Mouse (Mus musculus) CH12.LX (cell line): ENCODE data around the gene Entr1.

Experiments used
- CHD2 ChIP-seq: IDR thresholded peaks from 2 replicates; pipeline ENCODE4 v1.6.1; 2011; ENCODE audit warnings: low read length, improper control_type of control experiment
- CTCF ChIP-seq, 2 experiments: IDR thresholded peaks in 1 of 2; conservative IDR thresholded peaks in 1 of 2; 2 replicates each; pipeline ENCODE4 v1.5.1; 2011 to 2012; ENCODE audit warnings: low read depth in 2 of 2, low read length in 2 of 2, improper control_type of control experiment in 1 of 2, inconsistent platforms in 1 of 2, mild to moderate bottlenecking in 1 of 2, moderate library complexity in 1 of 2
- EP300 ChIP-seq: IDR thresholded peaks from 2 replicates; pipeline ENCODE4 v1.6.1; 2011; ENCODE audit warnings: low read length, improper control_type of control experiment
- ETS1 ChIP-seq: conservative IDR thresholded peaks from 2 replicates; pipeline ENCODE4 v1.6.1; 2012; ENCODE audit warnings: low read depth, mild to moderate bottlenecking, inconsistent platforms, low read length, improper control_type of control experiment, moderate library complexity
- JUND ChIP-seq: conservative IDR thresholded peaks from 2 replicates; pipeline ENCODE4 v1.6.1; 2011; ENCODE audit warnings: low read depth, low read length, improper control_type of control experiment
- MAFK ChIP-seq: IDR thresholded peaks from 2 replicates; pipeline ENCODE4 v1.6.1; 2011; ENCODE audit warnings: low read length, improper control_type of control experiment; ENCODE audit not compliant: insufficient replicate concordance
- MXI1 ChIP-seq: IDR thresholded peaks from 2 replicates; pipeline ENCODE4 v1.6.1; 2011; ENCODE audit warnings: mild to moderate bottlenecking, low read depth, low read length, improper control_type of control experiment
- MYC ChIP-seq: IDR thresholded peaks from 2 replicates; pipeline ENCODE4 v1.6.1; 2011; ENCODE audit warnings: low read depth, mild to moderate bottlenecking, improper control_type of control experiment, low read length
- POLR2A ChIP-seq: IDR thresholded peaks from 2 replicates; pipeline ENCODE4 v1.6.1; 2011; ENCODE audit warnings: low read depth, mild to moderate bottlenecking, improper control_type of control experiment, low read length
- TCF12 ChIP-seq: IDR thresholded peaks from 2 replicates; pipeline ENCODE4 v1.6.1; 2014; ENCODE audit warnings: low read depth, mild to moderate bottlenecking, inconsistent platforms, low read length, improper control_type of control experiment
- UBTF ChIP-seq: IDR thresholded peaks from 2 replicates; pipeline ENCODE4 v1.6.1; 2012; ENCODE audit warnings: low read depth, mild to moderate bottlenecking, inconsistent platforms, low read length, improper control_type of control experiment, moderate library complexity
- USF2 ChIP-seq: conservative IDR thresholded peaks from 2 replicates; pipeline ENCODE4 v1.6.1; 2011; ENCODE audit warnings: low read depth, low read length, improper control_type of control experiment
- ZC3H11A ChIP-seq: IDR thresholded peaks from 2 replicates; pipeline ENCODE4 v1.6.1; 2012; ENCODE audit warnings: low read depth, mild to moderate bottlenecking, inconsistent platforms, low read length, improper control_type of control experiment

DNA sequence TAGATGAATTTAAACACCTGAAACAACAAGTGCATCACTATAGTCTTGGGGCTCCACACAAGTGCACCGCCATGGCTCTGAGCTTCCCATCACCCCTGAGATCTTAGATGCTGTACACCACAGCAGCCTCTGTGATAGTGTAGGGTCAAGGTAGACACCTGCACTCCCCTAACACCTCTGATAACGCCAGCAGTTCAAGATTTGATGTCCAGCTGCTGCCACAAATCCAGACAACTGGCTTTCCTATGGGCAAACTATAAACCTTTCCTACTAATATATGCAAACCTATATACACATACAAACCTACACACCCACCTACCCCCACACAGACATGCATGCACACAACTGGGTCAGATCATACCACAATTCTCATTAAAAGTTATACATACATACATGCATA is 35.4 kb upstream of the Entr1 start:
- TF ChIP-seq ETS1: no peak
- no peak for TF ChIP-seq UBTF
- no peak for TF ChIP-seq CTCF (conservative IDR thresholded peaks at IDR 0.05 in 1 of 2, IDR thresholded peaks at IDR 0.05 in 1 of 2; ENCODE audit: low read depth in 2 of 2, low read length in 2 of 2)
- no peak for TF ChIP-seq TCF12
- TF ChIP-seq JUND: no peak
- TF ChIP-seq CHD2: no peak
- TF ChIP-seq EP300: no peak
- no peak for TF ChIP-seq MAFK
- TF ChIP-seq MYC: no peak
- no peak for TF ChIP-seq ZC3H11A
- TF ChIP-seq MXI1: no peak
- no peak for TF ChIP-seq USF2
- no peak for TF ChIP-seq POLR2A
